Mouse (Mus musculus): ENCODE measurements around the gene Tmtc2.

DNA sequence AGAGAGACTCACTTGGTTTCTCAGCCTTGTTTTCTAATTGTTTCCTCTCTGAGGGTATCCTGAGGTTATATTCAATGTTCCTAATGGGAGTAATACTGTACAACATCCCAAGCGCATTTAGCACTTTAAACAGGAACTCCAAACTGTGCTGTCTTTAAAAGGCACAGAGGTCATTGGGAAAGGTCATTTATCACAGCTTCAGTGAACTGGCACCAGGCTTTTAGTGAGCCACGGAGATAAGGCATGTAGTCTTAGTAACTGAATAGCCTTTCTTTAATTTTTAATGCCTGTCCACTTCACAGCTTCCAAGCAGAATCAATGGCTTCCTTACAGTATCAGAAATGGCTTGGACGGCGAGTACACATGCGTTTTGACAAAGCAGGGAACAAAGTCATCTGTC, 144.0 kb downstream of the Tmtc2 start:
- TF ChIP-seq CTCF (IDR thresholded peaks at IDR 0.05; ENCODE audit: low read depth, low read length) (no peak), POLR2A (IDR thresholded peaks at IDR 0.05; ENCODE audit: extremely low read depth, insufficient read depth, low read length) (no peak)
